Mouse (Mus musculus): ENCODE results near the gene Satb2.

GRCm38 (mm10) chr1:56972251-56972949 lies 6.0 kb downstream of the Satb2 start:
- TF ChIP-seq TCF3 (IDR thresholded peaks at IDR 0.05; ENCODE audit: insufficient read length, low read depth) (no peak), SRF (IDR thresholded peaks at IDR 0.05; ENCODE audit: control insufficient read depth, insufficient read length, low read depth) (no peak), USF1 (IDR thresholded peaks at IDR 0.05; ENCODE audit: low read depth) (no peak), POLR2A (IDR thresholded peaks at IDR 0.05; ENCODE audit: insufficient read length, low read depth) (peak; percentile 67), CEBPB (IDR thresholded peaks at IDR 0.05; ENCODE audit: insufficient read depth, poor library complexity, severe bottlenecking) (no peak), TCF12 (IDR thresholded peaks at IDR 0.05; ENCODE audit: insufficient read depth, poor library complexity, severe bottlenecking) (no peak), POLR2AphosphoS2 (IDR thresholded peaks at IDR 0.05; ENCODE audit: insufficient read length, low read depth) (peak; percentile 54), MAX (IDR thresholded peaks at IDR 0.05; ENCODE audit: low read depth) (no peak), MYOG (IDR thresholded peaks at IDR 0.05; ENCODE audit: control insufficient read depth in 1 of 3, insufficient read depth in 1 of 3, insufficient read length in 2 of 3, low read depth in 2 of 3) (peak in 1 of 3 experiments; percentile 52)
